Mouse (Mus musculus): Measurements from ENCODE around the gene Rxrb.
"Not testable (repeated sequence)": the region's sequence is repeated elsewhere in the genome, so short reads cannot be mapped to it uniquely, and the experiment has no call there.

Rxrb gene

GRCm38 (mm10) chr17:34031465-34032173, at the start of gene Rxrb, which contains the start of gene Slc39a7:
Gene Rxrb (plus strand): TSS chr17:34031812.
Gene Slc39a7 (minus strand): TSS chr17:34031682.
- DNase-seq (ENCODE audit: low spot score in 2 of 2): peak; percentile 97 to 98

DNA sequence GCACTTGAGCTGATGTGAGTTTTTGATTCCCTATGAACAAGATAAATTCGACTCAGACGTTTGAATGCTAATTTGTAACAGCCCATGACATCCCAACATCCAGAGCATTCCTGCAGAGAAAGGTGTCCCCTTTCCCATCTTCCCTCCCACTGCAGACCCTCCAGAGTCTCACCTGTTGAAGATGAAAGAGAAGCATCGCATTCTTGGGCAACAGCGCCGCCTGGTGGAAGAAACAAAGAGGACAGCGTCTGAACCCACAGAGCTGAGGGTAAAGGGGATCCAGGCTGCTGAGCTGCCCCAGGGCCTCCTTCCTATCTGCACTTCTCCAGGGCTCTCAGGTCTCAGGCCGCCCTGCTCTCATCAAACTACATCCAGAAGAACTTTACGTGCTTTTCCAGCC, 49.5 kb upstream of the Rxrb start:
- not testable (repeated sequence) for DNase-seq (ENCODE audit: low spot score in 2 of 2)

DNA sequence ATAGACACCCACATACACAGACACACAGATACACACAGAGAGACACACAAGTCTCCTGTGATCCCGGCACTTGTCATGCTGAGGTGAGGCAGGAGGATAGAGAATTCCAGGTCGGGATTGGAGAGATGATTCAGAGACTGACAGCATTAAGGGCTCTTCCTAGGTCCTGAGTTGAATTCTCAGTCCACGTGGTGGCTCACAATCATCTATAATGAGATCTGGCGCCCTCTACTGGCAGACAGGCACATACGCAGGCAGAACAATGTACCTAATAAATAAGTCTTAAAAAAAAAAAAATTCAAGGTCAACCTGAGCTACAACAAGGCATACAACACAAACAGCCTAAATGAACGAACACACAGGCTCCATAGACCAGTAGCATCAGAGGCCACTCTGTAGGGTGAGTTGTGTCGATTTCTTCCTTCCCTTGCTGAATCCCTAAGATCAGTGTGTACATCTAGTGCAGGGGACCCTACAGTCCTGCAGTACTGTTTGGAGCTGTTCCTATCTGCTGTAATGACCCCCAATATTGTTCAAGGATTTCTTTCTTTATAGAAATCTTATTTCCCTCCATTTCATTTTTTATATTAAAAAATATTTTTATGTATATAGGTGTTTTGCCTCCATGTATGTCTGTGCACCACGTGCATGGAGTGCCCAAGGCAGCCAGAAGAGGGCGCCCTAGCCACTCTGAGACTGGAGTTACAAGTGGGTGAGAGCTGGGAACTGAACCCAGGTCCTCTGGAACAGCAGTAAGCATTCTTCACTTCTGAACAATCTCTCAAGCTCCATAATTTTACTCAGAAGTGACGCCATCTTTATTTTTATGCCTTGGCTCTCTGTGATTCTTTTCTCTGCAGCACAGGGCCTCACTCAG, 39.6 kb upstream of the Rxrb start:
- peak in 1 of 2 experiments; percentile 36 for DNase-seq (ENCODE audit: low spot score in 2 of 2)

DNA sequence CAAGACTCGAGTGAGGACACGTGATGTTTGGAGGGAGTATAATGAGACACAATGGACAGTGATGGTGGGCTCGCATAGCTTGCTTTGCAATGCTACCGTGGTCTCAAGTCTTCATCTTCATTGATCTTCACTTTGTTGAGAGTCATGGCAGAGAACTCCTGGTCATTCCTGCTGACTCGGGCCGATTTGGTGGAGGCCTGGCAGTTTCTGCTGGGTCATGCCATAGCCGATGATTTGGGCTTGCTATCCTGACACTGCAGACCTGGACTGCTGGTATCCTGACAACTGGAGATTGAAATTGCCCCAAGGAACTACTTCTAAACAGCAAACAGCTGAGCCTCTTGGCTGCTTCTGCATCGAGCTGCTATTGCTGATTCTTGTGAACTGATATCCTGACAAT, 36.7 kb upstream of the Rxrb start:
- DNase-seq (ENCODE audit: low spot score in 2 of 2): no peak

DNA sequence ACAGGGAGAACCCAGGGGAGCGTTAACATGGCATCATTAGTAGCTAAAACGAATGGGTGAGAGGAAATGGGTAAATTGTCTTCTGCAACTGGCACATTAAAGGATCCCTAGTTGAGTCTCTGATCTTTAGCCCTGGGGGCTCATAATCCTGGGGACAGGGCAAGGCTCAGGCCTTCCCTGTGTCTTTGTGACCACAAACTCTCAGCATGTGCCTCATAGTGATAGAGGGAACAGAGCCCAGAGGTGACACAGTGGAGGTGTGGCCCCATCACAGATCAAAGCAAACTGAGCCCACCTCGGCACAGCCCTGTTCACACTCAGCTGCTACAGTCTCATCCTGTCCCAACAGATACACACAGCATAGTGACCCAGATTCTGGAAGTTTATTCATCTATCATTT, 36.0 kb upstream of the Rxrb start:
- DNase-seq (ENCODE audit: low spot score in 2 of 2): no peak

GRCm38 (mm10) chr17:33997025-33997424, 34.6 kb upstream of the Rxrb start:
- DNase-seq (ENCODE audit: low spot score in 2 of 2): not testable (repeated sequence)

DNA sequence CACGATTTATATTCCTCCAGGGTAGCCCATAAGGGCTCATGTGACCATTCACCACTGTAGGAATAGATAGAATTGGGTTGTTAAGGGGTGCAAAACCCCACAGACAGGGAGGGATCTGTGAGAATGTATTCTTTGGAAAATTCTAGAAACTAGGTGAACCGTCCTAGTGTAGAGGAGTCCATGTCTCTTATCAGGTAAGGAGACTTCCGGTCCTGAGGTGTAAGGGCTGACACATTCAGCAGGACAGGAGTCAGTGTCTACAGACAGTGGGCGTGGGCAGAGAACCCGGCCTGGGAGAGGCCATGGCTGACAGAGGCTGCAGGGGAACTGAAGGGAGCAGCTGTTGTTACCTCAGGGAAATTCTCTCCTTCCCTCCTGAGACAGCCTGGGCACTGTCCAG, 32.9 kb upstream of the Rxrb start:
- not testable (repeated sequence) for DNase-seq (ENCODE audit: low spot score in 2 of 2)

DNA sequence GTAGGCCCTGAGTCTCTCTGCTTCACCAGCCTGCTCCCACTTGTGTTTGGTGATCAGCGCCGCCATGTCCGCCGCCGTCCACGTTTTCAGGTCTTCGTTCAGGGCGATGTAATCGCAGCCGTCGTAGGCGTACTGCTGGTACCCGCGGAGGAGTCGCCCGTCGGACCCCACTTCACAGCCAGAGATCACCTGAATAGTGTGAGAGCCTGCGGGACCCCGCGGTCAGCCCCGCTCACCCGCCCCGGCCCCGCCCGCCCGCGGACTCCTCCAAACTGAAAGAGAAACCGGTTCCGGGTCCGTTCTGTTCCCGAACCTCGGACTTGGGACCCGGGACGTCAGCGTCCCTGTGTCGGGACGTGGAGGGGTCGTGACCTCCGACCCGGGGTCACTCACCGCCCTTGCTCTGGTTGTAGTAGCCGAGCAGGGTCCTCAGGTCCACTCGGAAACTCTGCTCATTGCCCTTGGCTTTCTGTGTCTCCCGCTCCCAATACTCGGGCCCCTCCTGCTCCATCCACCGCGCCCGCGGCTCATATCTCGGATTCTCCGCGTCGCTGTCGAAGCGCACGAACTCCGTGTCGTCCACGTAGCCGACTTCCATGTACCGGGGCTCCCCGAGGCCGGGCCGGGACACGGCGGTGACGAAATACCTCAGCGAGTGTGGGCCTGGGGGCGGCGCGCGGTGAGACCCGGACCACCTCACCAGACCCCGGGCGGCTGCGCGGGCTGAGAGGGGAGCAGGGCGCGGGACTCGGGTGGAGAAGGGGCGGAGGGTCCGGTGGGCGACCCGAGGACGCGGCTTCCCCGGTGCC, 32.1 kb upstream of the Rxrb start:
- peak in 1 of 2 experiments; percentile 24 for DNase-seq (ENCODE audit: low spot score in 2 of 2)

DNA sequence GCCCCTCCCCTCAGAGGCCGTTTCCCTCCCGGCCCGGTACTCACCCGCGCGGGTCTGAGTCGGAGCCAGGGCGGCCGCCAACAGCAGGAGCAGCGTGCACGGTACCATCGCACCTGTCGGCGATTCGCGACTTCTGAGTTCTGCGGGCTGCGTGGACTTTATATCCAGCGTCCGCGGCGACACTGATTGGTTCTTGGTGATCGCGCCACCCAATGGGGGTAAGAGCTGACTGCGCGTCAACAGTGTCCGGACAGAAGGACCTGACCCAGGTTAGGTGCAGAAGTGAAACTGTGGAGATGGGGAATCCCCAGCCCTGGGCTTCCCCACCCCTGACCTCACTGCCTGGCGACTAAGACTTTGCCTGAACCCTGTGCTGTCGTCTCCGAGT, 31.5 kb upstream of the Rxrb start, which contains the start of gene H2-K1:
H2-K1 (minus strand) TSS at position 198 of the 388 bp plus-strand sequence.
- DNase-seq (ENCODE audit: low spot score in 2 of 2): peak; percentile 96 to 97

- not testable (repeated sequence) for DNase-seq (ENCODE audit: low spot score in 2 of 2)
These were observed 30.8 kb upstream of the Rxrb start for GRCm38 (mm10) chr17:34000796-34001195.

- no peak for DNase-seq (ENCODE audit: low spot score in 2 of 2)
These were observed 28.2 kb upstream of the Rxrb start for GRCm38 (mm10) chr17:34003426-34003825.

DNA sequence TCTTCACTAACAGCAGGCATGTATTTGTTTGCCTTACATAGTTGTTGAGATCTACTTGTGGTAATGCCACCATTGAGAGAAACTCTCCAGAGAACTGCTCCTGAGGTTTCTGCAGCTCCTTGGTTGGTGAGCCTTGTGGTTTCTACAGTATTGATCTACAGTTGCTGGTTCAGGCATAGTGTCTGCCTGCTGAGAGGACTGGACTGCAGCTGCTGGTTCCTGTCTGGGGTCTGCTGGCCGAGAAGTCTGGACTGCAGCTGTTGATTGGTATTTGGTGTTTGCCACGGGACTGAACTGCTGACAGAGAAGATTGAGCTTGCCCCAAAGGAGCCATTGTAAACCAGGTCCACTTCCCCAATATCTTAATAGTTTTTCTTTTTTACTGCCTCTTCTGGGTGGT, 25.0 kb upstream of the Rxrb start:
- DNase-seq (ENCODE audit: low spot score in 2 of 2): no peak

DNA sequence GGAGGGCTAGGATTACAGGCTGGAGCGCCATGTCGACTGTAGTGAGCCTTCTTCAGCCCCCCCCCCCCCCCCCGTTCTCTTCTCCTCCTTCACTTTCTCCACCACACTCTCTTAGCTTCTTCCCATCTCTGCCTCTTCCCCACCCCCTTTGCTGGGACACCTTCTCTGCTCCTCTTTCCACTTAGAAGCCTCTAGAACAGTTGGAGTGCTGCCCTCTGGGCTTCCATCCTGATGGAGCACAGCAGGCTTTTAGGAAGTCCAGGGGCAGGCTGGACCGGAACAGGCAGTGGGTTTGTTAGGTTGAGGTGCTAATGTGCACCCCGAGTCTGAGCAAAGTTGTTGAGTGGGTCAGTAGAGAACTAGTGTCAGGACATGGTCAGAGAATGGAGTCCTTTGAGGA, 21.5 kb upstream of the Rxrb start:
- DNase-seq (ENCODE audit: low spot score in 2 of 2): no peak

DNA sequence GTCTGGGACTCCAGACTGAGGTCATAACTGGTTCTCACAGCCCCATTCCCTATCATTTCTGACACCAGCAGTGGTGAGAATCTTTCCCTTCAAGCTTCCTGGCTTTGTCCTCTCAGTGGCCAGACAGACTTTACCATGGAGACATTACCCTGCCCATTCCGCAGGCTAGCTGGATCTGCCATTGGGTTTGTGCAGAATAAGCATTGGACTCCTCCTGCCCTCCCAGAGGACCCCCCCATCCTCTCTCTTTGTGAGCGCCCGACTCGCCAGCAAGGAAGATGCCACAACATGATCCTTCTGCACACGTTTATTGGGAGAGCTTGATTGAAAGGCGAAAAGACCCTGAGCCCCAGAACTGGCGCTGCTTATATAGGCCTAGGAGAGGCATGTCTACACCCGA, 18.2 kb upstream of the Rxrb start:
- DNase-seq (ENCODE audit: low spot score in 2 of 2): no peak

GRCm38 (mm10) chr17:34021539-34022413, 9.8 kb upstream of the Rxrb start:
- DNase-seq (ENCODE audit: low spot score in 2 of 2): no peak

DNA sequence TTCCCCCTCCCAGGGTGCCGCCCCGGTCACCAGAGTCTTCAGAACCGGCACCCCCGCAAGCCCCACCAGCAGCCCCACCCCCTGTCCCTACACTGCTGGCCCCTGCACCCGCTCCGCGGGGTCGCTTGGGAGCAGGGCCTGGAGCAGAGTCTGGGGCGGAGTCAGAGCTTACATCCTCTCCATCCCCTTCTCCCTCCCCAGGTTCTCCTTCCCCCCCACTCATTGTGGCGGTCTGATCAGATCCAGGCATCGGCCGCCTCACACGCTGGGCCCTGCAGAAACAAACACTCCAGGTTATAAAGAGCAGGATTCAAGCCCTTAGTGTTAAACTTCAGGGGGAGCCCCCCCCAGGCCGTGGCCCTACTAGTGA, 9.2 kb upstream of the Rxrb start:
- no peak for DNase-seq (ENCODE audit: low spot score in 2 of 2)

- DNase-seq (ENCODE audit: low spot score in 2 of 2): no peak
These were observed 8.6 kb upstream of the Rxrb start for GRCm38 (mm10) chr17:34022987-34023386.

DNA sequence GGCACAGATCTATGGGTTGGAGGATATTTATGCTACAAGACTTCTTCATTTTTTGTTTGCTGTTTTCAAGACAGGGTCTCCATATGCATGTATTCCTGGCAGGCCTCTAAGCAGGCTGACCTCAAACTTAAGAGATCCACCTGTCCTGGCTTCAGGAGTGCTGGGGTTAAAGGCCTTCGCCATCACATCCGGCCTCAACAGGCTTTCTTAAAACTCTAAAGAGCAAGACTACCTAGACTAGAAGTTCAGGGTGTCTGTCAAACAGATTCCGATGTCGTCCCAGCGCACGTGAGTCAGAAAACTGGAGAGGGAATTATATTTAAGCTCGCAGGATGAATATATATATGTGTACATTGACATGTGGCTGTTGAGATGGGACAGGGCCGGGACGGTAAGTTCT, 7.9 kb upstream of the Rxrb start:
- DNase-seq (ENCODE audit: low spot score in 2 of 2): no peak

DNA sequence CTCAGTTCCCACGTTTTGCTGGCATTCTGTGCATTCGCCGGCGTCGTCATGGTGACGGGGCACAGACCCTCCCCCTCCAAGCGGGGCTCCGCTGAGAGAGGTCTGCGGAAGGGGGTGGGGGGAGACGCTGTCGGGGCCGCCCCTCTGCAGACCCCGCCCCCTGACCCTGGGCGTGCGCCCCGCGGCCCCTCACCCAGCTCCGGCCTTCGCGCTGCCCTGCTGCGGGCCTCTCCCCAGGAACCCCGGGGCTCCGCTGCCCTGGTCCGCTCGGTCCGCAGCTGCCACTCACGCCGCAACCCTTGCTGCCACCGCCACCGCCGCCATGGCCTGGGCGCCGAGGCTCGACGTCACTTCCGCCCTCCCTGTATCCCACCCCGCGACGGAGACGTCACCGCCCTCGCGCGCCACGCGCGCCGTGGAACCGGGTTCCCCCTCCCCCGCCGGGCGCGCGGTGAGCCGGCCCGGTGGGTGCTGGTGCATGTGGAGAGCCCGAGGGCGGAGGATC, 7.2 kb upstream of the Rxrb start, which contains the start of gene Ring1:
Ring1 (minus strand) TSS at position 364 of the 505 bp plus-strand sequence.
- peak; percentile 88 to 90 for DNase-seq (ENCODE audit: low spot score in 2 of 2)

GRCm38 (mm10) chr17:34024861-34025755, 6.5 kb upstream of the Rxrb start:
- DNase-seq (ENCODE audit: low spot score in 2 of 2): no peak

Data from heart, adult 9 months (tissue).